Mouse (Mus musculus): ENCODE results near the gene Tssk2. TPM values are rescaled to one million over a fixed set of nuclear protein-coding genes. Genes with fewer than 3 reads are reported as not detected.

Gene Tssk2
- total RNA-seq, 2 experiments from 2014 or later, result not detected

DNA sequence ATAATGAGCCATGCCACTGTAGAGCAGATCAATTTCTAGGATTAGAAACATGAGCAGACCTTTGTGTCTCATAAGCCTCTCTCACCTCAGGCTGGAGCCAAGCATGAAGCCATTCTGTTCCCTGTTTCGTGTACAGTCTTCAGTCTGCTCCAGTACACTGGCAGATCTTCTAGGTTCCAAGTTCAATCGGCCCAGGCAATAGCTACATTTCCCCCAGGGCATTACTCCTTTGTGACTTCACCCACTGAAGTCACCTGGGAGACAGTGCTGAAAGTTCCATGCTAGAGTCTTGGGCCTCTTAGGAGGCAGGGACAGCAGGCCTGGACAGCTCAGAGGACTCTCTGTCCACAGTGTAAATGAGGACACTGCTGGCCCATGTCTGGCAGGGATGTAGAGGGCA, 4.5 kb upstream of the Tssk2 start, which contains the start of gene Tssk1:
Tssk1 (plus strand) TSS at position 301 of the 400 bp plus-strand sequence.
- no peak for DNase-seq
- intact Hi-C loops (cut with DNase I), result no loop called here

GRCm38 (mm10) chr16:17896091-17896490, 2.3 kb upstream of the Tssk2 start:
- no peak for DNase-seq
- intact Hi-C loops (cut with DNase I), result no loop called here

- intact Hi-C loops (cut with DNase I), result loop anchor here (5.0 kb wide), 2 partner anchors 76 to 136 kb away; no protein-coding TSS in a partner anchor
- peak; percentile 87 to 90 for DNase-seq
These were observed 12.7 kb downstream of the Tssk2 start, which contains the start of gene Ess2 for GRCm38 (mm10) chr16:17911052-17911595. Ess2 (minus strand) TSS chr16:17911348.

DNA sequence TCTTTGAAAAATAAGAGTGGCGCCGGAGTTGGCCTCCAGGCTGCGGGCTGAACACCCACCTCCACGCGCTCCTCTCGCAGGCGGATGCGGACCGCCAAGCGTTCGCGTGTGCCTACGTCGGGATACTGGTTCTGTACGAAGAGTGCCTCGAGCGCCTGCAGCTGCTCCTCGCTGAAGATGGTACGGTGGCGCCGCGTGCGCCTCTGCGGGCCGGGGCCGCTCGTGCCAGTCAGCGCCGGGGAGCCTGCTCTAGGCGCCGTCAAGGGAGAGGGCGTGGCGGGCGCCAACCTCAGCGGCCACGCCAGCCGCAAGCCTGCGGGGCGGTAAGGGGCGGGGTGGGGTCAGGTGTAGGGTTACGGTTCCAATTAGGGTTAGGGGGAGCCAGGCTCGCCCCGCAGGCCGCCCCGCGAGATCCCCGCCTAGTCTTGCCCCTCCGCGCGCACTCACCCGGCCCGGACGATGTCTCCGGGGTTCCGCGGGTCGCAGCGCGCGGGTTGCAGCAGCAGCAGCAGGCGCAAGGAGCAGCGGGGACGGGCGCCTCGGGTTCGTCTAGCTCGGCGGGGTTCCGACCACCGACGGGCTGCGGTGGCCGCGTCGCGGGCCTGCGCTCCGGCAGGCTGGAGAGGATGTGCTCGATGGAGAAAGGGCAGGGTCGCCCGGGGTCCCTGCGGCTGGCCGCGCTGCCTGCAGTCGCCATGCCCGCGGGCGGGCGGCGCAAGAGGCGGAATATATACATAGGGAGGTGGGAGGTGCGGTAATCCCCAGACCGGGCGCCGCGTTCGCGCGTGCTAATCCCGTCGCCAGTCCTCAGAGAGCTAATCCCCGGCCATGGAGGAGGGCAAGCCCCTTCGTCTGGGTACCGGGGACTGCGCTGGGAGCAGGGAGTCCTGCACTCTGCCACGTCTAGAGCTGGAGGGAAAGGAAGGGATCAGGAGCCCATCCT, 16.1 kb downstream of the Tssk2 start, which contains the start of gene Gsc2:
Gsc2 (minus strand) TSS at position 753 of the 943 bp plus-strand sequence.
- intact Hi-C loops (cut with DNase I), result loop anchor here (5.0 kb wide), 2 partner anchors 73 to 133 kb away; no protein-coding TSS in a partner anchor
- DNase-seq, result no peak

DNA sequence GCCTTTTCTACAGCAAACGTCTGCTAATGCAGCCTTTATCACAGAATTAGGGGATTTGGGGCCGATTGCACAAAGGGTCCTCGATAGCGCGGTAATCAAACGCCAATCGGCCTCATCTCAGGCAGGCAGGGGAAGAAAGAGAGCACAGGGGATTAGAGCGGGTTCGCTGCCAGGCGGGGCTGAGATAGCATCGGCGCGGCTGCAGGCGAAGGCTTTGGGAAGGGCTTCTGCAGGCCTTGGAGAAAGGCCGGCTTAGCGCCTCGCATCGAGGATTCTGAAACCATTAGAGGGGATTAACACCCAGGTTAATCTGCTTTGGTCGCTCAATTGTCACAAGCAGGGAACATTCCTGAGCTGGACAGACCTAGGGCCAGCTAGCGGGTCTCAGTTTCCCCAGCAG, 22.1 kb downstream of the Tssk2 start:
- intact Hi-C loops (cut with DNase I), result no loop called here
- DNase-seq, result no peak

DNA sequence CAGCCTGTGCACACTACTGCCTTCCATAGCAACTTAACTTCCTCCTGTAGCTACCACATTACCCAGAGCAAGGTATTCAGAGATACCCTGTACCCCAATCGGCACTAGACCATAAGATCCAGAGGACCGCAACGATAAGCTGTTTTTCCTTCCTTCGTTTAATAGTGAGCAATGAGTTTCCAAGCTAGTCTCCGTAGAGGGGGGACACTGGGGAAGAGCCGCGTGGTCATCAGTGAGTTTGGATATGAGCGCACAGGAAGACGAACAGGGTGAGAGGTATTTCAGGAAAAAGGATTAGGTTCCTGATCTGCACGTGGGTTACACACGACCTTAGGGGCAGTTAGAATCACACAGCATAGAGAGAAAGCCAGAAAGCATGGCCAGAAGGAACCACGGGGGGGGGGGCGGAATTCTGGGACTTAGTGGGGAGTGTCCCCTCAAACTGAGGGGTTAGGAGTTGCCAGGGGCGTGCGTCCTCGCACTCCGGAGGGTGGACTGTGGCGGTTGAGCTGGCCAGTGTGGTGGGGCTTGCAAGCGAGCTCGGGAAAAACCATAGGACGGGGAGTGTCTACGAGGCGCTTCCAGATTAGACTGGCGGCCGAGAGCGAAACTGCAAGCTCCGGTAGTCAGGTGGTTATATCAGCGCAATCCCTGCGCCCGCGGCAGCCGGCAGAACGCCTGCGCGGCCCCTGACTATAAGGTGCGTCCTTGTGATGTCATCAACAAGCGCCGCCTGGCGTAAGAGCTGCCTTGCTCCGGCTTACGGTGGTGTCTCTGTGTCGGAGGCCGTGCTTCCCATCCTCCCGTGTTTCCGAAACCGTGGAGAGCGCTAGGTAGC, 23.1 kb downstream of the Tssk2 start:
- peak; percentile 93 to 97 for DNase-seq
- intact Hi-C loops (cut with DNase I), result no loop called here

DNA sequence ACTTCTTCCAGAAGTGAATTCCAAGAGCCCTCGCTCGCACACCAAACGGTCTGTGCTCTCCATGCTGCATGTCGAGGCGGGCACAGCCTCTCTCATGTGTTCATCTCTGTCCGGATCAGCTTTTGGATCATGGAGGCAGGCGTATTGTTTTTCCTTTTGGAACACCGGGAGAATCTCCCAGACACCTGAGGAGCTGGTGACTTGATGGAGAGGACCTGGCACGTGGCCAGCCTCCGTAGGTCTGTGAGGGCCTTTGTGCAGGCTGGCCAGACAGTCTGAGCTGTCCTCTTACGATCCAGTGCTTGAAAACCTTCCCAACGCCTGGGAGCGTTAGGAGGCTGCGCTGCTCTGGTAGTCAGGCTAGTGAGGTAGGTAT, 23.7 kb downstream of the Tssk2 start:
- intact Hi-C loops (cut with DNase I), result no loop called here
- no peak for DNase-seq

- DNase-seq, result peak; percentile 44 to 47
- intact Hi-C loops (cut with DNase I), result loop anchor here (5.0 kb wide), 2 partner anchors 60 to 120 kb away; no protein-coding TSS in a partner anchor
These were observed 29.1 kb downstream of the Tssk2 start for GRCm38 (mm10) chr16:17927351-17928082.

GRCm38 (mm10) chr16:17928087-17928580, 29.7 kb downstream of the Tssk2 start, which contains the start of gene Slc25a1:
Slc25a1 (minus strand) TSS chr16:17928219.
- intact Hi-C loops (cut with DNase I), result loop anchor here (5.0 kb wide), 2 partner anchors 59 to 119 kb away; no protein-coding TSS in a partner anchor

DNA sequence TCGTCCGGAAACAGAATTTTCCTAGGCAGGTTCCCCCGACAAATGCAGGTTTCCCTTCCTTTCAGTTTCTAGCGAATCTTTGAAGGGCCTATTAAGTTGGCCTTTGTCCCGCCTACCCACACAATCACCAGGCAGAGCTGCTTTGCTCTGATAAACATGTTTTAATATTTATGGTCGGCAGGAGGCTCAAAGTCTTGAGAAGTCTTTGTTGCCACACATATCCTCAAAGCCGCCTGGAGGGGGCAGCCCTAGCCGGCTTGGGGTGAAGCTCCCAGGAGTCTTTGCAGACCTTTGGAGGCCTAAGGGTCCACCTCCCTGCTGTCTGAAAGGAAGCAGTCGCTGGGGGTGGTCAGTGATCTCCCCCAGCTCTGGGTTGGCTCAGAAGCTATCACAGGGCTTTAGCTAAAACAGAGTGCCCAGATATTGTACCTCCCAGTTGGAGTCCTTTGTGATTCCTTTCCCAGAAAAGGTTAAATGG, 30.2 kb downstream of the Tssk2 start:
- intact Hi-C loops (cut with DNase I), result loop anchor here (5.0 kb wide), 2 partner anchors 59 to 119 kb away; no protein-coding TSS in a partner anchor

More at GRCm38 (mm10) chr16:17928087-17928580, 29.7 kb downstream of the Tssk2 start, which contains the start of gene Slc25a1:
- DNase-seq, result peak; percentile 74 to 75

GRCm38 (mm10) chr16:17929211-17929610, 30.8 kb downstream of the Tssk2 start:
- intact Hi-C loops (cut with DNase I), result loop anchor here (5.0 kb wide), 2 partner anchors 58 to 118 kb away; no protein-coding TSS in a partner anchor
- no peak for DNase-seq

More for the DNA sequence above, 30.2 kb downstream of the Tssk2 start:
- peak; percentile 58 to 76 for DNase-seq

GRCm38 (mm10) chr16:17929631-17930030, 31.2 kb downstream of the Tssk2 start:
- intact Hi-C loops (cut with DNase I), result loop anchor here (5.0 kb wide), 2 partner anchors 58 to 118 kb away; no protein-coding TSS in a partner anchor
- no peak for DNase-seq

GRCm38 (mm10) chr16:17931906-17932460, 33.5 kb downstream of the Tssk2 start:
- intact Hi-C loops (cut with DNase I), result no loop called here
- no peak for DNase-seq

DNA sequence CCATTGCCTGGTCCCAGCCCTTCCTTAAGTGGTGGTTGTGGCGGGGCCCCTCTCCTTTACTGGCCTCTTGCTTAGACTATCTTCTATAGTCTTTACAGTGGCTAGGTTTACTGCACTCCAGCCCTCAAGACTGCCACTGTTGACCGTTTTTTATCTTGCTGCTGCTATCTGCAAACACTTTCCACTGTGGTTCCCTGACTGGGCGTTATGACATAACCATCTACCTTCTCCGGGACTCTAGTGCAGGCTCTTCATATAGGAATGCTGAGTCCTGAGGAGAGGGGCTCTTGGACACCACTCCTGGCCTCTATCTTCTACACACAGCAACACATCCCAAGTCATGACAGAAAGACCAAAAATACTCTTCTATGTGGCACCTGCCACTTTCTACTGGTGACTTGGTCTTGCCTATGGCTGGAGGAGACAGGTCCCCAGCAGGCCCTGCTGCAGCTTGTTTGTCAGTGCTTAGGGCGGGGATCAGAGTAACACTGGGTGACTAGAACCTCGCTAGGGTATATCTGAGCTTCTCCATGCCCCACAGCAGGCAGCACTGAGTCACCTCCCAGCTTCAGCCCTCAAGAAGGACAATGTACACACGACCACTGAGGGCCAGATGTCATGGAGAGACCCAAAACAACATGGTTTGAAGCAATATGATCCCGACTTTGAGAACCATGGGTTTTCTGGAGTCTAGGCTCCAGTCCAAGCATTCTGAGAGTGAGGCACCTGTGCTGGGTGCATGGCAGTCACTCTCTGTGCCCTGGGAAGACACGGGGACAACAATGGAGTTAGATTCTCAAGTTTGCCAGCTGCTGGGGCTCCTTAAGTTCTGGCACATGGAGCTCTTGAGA, 35.4 kb downstream of the Tssk2 start:
- intact Hi-C loops (cut with DNase I), result no loop called here

GRCm38 (mm10) chr16:17934445-17934910, 36.0 kb downstream of the Tssk2 start:
- intact Hi-C loops (cut with DNase I), result no loop called here

More for the DNA sequence above, 35.4 kb downstream of the Tssk2 start:
- no peak for DNase-seq

DNA sequence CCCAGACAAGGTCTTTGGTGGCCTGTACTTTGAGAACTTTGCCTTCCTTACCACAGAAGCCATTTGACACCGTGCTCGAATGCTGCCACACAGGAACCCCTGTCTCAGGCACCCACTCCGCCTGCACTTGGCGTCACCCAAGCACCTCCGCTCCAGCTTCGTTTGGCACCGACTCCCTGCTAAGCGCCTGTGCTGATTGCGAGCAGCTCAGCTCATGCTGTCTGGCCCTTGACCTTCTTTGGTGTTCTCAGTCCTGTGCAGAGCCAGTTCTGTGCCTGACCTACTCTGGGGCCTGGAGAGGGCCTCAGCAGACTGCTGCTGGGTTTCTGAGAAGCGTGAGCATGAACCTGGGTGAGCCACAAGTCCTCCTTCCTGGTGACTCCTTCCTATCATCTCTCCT, 38.3 kb downstream of the Tssk2 start:
- no peak for DNase-seq
- intact Hi-C loops (cut with DNase I), result no loop called here

More at GRCm38 (mm10) chr16:17934445-17934910, 36.0 kb downstream of the Tssk2 start:
- DNase-seq, result no peak

DNA sequence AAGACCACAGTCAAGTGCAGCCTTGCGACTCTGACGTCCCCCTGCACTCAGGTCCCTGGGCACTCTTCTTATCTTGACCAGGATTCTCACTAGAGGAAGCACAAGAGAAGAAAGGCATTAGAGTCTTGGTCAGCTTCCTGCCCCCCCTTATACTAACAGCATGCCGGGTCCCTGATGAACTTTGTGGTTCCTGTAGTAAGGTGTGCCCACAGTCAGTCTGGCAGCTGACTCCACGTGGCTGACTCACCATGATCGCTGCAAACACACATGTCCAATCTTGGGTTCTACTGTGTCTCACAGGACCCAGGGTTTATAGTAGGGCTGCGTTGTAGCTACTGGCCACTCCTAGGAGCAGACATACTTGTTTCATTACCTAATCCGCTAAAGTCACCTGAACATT, 39.8 kb downstream of the Tssk2 start:
- DNase-seq, result no peak
- intact Hi-C loops (cut with DNase I), result loop anchor here (1.0 to 2.0 kb wide), 2 partner anchors 25 to 80 kb away; no protein-coding TSS in a partner anchor

Data from heart, postnatal 14 days (tissue).